Mouse (Mus musculus) ES-CJ7 (cell line): ENCODE data around the gene Cars2.
"Not testable (repeated sequence)": the region's sequence is repeated elsewhere in the genome, so short reads cannot be mapped to it uniquely, and the experiment has no call there.

ENCODE experiments used
- DNase-seq: peaks from one replicate; pipeline ENCODE4 v3.0.0; 2011; ENCODE audit warnings: low read depth, low spot score

The Cars2 gene

GRCm38 (mm10) chr8:11550281-11550948 is at the start of gene Cars2:
Cars2 (minus strand) TSS chr8:11550783.
- peak; percentile 91 for DNase-seq

GRCm38 (mm10) chr8:11593222-11593884 is 42.8 kb upstream of the Cars2 start:
- DNase-seq, result peak; percentile 57

- peak; percentile 52 for DNase-seq
These were observed 41.7 kb upstream of the Cars2 start for GRCm38 (mm10) chr8:11592296-11592695.

GRCm38 (mm10) chr8:11591837-11592236 is 41.3 kb upstream of the Cars2 start:
- DNase-seq, result no peak

DNA sequence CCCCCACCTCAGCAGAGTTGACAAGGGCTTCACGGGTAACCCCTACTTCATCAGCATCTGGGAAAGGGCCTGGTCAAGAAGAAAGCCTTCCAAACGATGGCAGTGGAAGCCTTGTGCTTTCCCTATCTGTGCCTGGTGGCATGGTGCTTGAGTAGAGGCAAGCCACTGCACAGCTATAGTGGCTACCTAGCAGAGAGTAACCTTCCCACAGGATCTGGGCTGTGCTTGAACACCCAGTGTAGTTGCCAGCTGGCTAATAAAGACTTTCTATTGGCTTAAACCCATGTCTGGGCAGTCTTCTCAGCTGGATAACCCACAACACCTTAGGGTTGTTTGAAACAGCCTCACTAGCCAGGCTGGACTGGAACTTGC is 35.8 kb upstream of the Cars2 start:
- no peak for DNase-seq

DNA sequence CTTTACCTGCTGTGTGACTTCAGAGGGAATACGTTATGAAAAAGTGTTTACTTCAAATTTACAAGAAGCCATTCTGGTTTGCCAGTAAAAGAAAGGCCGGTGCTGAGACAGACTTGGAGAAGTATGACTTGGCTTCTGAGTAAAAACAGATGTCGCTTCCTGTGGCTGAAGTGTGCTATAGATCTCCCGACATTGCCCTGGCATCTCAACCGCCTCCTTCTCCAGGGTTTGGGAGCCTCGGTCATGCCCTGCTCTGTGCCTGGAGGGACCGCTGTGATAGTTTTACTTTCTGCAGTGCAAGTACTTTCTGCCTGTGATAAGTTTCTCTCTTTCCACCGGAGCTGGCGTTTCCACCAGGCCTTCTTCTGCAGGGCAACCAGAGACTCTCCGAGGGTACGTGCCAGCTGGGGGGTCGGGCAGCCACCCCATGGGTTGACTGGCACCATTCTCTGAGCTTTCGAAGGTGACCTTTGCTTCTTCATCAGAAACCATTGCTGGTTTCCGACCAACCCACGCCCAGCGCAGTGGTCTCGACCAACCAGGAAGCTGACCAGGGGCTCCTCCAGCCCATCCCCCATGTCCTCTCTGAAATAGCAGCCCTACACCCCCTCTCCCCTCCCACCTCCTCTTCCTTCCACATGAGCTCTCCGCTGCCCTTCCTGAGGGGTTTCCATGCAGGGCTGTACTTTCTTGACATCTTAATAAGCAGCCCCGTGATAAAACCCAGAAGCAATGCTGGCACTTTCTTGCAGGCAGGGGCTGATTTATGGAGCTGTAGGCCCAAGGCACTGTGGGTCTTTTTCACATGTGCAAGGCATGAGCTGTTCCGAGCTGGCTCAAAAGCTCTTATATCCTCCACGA is 35.2 kb upstream of the Cars2 start:
- DNase-seq, result no peak

DNA sequence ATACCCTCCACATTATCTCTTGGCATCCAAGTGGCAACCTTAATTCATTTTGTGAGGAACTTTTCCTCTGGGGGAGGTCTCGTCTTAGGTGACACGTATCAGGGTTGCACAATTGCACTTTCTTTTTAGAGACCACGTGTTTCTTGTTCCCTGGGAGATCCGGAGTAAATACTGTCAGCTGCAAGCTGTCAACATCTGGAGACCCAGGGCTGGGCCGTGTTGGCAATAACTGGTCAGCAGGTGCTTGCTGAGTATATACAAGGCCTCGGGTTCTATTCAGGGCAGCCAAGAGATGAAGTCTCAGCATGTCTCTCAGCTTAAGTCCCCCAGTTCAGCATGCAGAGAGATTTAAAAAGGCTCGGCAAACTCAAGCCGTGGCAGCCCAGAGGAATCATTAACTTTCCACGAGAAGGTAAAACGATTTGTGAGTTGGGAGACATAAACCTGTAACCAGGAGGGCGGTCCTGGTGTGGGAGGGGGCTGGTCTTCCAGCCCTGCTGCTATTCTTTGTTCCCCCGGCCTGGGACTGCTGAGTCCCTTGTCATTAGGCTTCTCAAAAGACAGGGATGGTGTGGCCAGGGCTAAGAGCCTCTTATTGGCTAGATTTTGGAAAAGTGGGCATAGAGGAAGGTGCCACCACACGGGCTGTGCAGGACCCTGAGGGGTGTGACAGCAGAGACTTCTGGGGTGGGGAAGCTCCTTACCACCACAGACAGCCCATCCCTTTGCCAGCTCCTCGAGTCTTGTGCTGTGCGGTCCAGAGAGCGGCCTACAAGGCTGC is 25.2 kb upstream of the Cars2 start:
- no peak for DNase-seq

GRCm38 (mm10) chr8:11574911-11575603 is 24.5 kb upstream of the Cars2 start:
- DNase-seq, result no peak

DNA sequence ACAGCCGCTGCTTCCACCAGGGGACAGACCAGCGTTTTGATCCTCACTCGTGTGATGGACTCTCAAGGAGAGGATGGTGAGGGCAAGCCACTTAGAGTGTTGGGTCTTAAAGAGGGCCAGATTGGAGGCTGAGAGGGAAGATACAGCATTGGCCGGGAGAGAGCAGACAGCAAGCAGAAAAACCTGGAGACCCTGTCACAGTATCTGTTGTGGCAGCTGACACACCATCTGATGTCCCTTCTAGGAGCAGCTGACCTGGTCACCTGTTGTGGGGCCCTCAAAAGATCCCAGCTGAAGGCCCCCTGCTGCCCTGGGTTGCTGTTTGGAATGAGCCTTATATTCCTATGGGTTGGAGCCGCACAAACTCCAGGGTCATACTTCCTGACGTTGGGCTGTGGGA is 21.8 kb upstream of the Cars2 start:
- no peak for DNase-seq

GRCm38 (mm10) chr8:11571950-11572349 is 21.4 kb upstream of the Cars2 start:
- DNase-seq, result no peak

DNA sequence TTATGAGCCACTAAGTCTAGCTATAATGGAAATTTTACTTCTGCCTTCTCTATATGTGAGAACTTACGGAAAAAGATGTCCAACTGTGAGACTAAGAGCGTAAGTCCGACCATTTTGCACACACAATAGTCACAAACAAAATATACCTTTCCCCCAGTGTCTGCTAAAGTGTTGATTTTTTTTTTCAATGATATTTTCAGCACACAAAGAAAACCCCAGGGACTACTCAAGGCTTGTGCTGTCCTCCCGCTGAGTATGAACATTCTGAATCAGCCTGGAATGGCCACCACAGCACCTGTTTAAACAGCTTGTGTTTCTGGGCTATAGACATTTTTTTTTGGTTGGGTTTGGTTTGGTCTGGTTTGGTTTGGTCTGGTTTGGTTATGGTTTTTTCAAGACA is 20.2 kb upstream of the Cars2 start:
- no peak for DNase-seq

DNA sequence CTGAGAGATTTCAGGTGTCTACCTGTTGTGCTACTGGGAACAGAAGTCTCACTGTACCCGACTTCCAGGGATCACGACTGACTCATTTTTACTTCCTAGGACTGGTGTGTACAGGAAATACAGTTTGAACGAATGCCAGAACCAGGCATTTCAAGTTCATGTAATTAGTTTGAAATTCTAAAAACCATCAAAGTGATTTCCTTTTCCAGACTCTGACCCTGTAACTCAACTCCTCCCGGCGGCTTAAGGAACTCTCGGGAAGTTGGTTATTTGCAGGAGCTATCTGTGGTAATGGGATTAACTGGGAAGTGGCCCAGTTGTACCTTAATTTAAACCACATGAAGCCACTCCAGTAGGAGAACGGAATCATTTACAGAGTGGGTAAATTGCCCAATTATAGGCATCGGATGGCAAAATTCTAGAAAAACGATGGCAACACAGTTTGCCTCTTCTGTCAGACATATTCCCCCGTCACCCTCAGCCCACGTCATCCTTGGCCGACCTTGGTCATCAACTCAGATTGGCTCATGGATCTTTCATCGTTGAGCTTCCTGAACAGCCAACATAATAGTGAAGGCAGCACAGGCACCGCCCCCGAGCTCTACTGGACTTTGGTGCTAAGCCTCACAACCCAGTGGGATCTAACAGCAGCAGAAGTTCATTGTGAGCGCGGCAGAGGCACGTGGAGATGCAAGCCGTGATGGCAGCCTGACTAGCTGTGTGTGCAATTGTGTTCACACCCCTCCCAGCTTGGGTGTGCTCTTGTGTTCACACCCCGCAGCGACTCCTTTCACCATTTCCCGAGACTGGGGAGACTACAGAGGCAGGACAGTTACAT is 18.9 kb upstream of the Cars2 start:
- DNase-seq, result no peak

DNA sequence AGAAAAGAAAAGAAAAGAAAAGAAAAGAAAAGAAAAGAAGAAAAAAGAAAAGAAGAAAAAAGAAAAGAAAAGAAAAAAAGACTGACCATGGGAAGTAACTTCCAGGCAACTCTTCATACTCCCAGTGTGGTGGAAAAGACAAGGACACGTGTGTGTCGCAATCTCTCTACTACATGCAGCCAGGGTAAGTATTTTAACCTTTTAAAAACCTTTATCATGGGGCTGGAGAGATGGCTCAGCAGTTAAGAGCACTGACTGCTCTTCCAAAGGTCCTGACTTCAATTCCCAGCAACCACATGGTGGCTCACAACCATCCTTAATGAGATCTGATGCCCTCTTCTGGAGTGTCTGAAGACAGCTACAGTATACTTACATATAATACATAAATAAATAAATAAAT is 17.6 kb upstream of the Cars2 start:
- not testable (repeated sequence) for DNase-seq

DNA sequence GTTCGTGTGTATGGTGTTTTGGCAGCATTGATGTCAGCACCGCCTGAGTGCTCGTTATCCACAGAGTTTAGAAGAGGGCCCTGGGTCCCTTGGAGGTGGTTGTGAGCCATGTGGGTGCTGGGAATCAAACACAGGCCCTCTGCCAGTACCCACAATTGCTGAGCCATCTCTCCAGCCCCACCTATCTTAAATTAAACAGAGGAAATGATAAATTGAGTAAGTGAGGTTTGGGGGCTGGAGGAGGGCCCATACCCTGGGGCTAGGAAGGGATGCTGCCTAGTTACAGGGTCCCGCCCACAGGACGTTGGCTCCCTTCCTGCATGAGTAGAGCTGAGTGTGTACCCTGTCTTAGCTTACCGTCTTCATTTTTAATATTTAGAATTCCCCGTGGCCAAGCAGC is 14.1 kb upstream of the Cars2 start:
- DNase-seq, result no peak

- DNase-seq, result no peak
These were observed 13.7 kb upstream of the Cars2 start for GRCm38 (mm10) chr8:11564236-11564635.

DNA sequence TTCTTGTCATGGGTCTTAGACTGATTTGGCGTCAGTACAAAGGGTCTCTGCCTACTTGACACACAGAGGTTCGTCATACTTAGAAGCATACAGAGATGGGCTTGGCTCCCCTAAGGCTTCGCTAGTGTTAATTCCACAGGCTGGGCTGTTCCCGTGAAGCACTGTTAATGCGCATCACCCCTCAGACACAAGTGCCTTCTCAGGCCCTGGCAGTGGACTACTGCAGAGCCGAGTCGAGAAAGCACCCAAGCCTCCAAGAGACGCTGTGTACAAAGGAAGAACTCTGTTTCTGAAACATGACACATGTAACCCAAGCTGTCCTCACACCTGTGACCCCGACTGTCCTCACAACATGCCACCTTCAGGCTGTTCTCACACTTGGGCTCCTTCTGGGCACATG is 9.6 kb upstream of the Cars2 start:
- DNase-seq, result no peak

DNA sequence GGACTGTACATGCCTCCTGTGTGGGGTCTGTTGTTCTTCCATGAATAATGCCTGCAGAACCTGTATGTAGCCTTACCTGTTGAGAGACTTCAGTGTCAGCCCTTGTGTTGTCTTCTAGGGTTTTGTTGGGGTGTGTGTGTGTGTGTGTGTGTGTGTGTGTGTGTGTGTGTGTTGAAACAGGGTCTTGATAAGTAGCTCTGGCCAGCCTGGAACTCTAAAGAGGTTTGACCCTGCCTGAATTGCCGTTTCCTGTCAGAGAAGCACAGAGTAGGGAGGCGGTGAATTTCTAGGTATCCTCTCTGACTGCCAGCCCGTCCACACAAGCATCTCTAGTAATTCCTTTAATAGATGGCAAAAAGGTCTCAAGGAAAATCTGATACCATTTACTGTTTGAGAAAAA is 8.9 kb upstream of the Cars2 start:
- no peak for DNase-seq

DNA sequence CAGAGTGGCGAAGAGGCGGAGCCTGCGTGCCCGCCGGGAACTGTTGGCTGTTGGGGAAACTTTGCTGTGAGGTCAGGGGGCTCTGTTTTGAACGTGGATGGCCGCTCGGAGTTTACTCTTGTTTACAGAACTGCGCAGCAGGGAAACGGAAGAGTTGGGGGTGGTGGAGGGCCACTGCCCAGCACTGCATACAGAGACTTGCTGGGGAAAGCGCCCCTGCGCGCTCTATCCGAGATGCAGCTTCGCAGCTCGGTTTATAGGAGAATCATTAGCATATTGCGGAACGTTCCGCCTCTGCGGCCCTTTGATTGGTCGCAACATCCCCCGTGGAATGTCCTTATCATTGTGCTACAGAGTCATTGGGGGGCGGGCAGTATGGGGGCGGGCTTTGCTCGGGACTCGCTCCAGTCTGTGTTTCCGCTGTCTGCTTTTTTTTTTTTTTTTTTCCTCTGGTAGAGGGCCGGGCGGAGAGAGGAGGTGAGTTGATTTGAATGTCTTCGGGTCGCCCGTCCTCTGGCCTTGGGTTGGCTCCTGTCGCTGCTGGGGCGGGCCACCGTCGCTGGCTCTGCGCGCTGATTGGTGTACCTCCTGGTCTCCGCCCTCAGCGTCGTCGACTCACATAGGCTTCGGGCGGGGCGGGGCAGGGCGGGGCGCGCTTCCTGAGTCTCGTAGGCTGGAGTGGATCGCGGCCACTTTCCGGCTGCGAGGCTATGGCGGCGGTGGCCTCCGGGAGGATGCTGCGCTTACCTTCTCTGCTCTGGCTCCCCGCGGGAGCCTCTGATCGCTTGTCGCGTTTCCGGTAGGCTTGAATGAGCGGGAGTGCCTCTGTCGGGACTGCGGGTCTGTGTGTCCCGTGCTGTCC is 7.4 kb upstream of the Cars2 start:
- DNase-seq, result peak; percentile 99

- no peak for DNase-seq
These were observed 6.8 kb upstream of the Cars2 start for GRCm38 (mm10) chr8:11557424-11557767.
